Mouse (Mus musculus): ENCODE measurements around the gene Hdgfl3. TPM values are rescaled to one million over a fixed set of nuclear protein-coding genes. Genes with fewer than 3 reads are reported as not detected.

The Hdgfl3 gene
- polyA plus RNA-seq, 1 experiment from 2014 or later, result 24.5 TPM

GRCm38 (mm10) chr7:81835430-81835829, 98.8 kb downstream of the Hdgfl3 start:
- WGBS, result 71% methylated on average over 5 of the region's 5 CpGs
- no peak overlapping the region for H3K4me2 ChIP-seq (replicated peaks)

GRCm38 (mm10) chr7:81834847-81835246, 99.4 kb downstream of the Hdgfl3 start:
- Histone ChIP-seq H3K9me3 (0 out of 2 replicates have a peak, but pooled peaks cover 3% of the 10 kb centered on the region), H3K27ac (no peak overlapping the region), H3K36me3 (no peaks in the 10 kb centered on the region), H3K4me3 (no peak overlapping the region), H3K9ac (no peak overlapping the region), H3K4me2 (replicated peaks) (no peak overlapping the region), H3K4me1 (0 out of 2 replicates have a peak, but pooled peaks cover 3% of the 10 kb centered on the region), H3K27me3 (no peaks in the 10 kb centered on the region)
- no peak for ATAC-seq (ENCODE audit: low FRiP score, low read depth)

More at GRCm38 (mm10) chr7:81835430-81835829, 98.8 kb downstream of the Hdgfl3 start:
- Histone ChIP-seq H3K4me1 (no peaks in the 10 kb centered on the region), H3K4me3 (no peak overlapping the region), H3K9me3 (0 out of 2 replicates have a peak, but pooled peaks cover 3% of the 10 kb centered on the region), H3K27ac (no peak overlapping the region), H3K27me3 (no peaks in the 10 kb centered on the region), H3K9ac (no peak overlapping the region), H3K36me3 (no peaks in the 10 kb centered on the region)
- ATAC-seq (ENCODE audit: low FRiP score, low read depth), result no peak

Other genes starting within 250 kb of the Hdgfl3 start
- gene Homer2, start 226.9 kb downstream of the Hdgfl3 start, polyA plus RNA-seq (2015; fragmentation: Nextera tagmentation; extraction: Ambion mirVana), result 35.2 and 36.7 TPM in 2 replicates
- gene Ramac, start 171.5 kb downstream of the Hdgfl3 start, polyA plus RNA-seq (2015; fragmentation: Nextera tagmentation; extraction: Ambion mirVana), result 118 and 124 TPM in 2 replicates
- gene 3110040N11Rik, start 145.0 kb downstream of the Hdgfl3 start, polyA plus RNA-seq (2015; fragmentation: Nextera tagmentation; extraction: Ambion mirVana), result 57.3 and 62.4 TPM in 2 replicates
- 65.9 and 72.8 TPM in 2 replicates for gene Btbd1, start 105.0 kb downstream of the Hdgfl3 start, polyA plus RNA-seq (2015; fragmentation: Nextera tagmentation; extraction: Ambion mirVana)
- not detected in 2 replicates for gene Gm10160, start 78.7 kb downstream of the Hdgfl3 start, polyA plus RNA-seq (2015; fragmentation: Nextera tagmentation; extraction: Ambion mirVana)
- 17.0 and 19.5 TPM in 2 replicates for gene Tm6sf1, start 75.5 kb downstream of the Hdgfl3 start, polyA plus RNA-seq (2015; fragmentation: Nextera tagmentation; extraction: Ambion mirVana)
- gene Bnc1, start 57.8 kb upstream of the Hdgfl3 start, polyA plus RNA-seq (2015; fragmentation: Nextera tagmentation; extraction: Ambion mirVana), result 2.2 and 2.3 TPM in 2 replicates
- gene Sh3gl3, start 239.4 kb upstream of the Hdgfl3 start, polyA plus RNA-seq (2015; fragmentation: Nextera tagmentation; extraction: Ambion mirVana), result 21.4 and 22.4 TPM in 2 replicates